Mouse (Mus musculus) midbrain, embryonic 10.5 days (tissue): ENCODE results near the gene Angptl4. TPM values are rescaled to one million over a fixed set of nuclear protein-coding genes. Genes with fewer than 3 reads are reported as not detected.
A peak's percentile ranks its signal among the peaks of the same experiment; 100 is the strongest.
"Not testable (repeated sequence)": the region's sequence is repeated elsewhere in the genome, so short reads cannot be mapped to it uniquely, and the experiment has no call there.

Source experiments
- DNase-seq: peaks from one replicate; pipeline ENCODE4 v3.0.0-alpha.2; 2017; ENCODE audit warnings: low spot score
- H3K27ac ChIP-seq: fragments of 300-500 bp; sonication (generic); replicated peaks from 2 replicates; pipeline ENCODE4 v1.5.1; 2016; ENCODE audit warnings: mild to moderate bottlenecking
- H3K27me3 ChIP-seq: fragments of 300-500 bp; sonication (generic); 2 replicates; pipeline ENCODE4 v1.6.1; 2016; ENCODE audit warnings: low read depth, mild to moderate bottlenecking; ENCODE audit not compliant: poor library complexity, severe bottlenecking
- H3K36me3 ChIP-seq: fragments of 300-500 bp; sonication (generic); 2 replicates; pipeline ENCODE4 v1.6.1; 2016; ENCODE audit warnings: mild to moderate bottlenecking, moderate library complexity
- H3K4me1 ChIP-seq: fragments of 300-500 bp; sonication (generic); 2 replicates; pipeline ENCODE4 v1.6.1; 2016
- H3K4me3 ChIP-seq: fragments of 300-500 bp; sonication (generic); 2 replicates; pipeline ENCODE4 v1.5.1; 2016; ENCODE audit warnings: mild to moderate bottlenecking, moderate library complexity
- H3K9me3 ChIP-seq: fragments of 300-500 bp; sonication (generic); replicated peaks from 2 replicates; pipeline ENCODE4 v1.6.1; 2016; ENCODE audit warnings: mild to moderate bottlenecking
- WGBS: fragments of 180-500 bp; shearing (Covaris S2); methylation state at CpG from one replicate; pipeline ENCODE4 v1.1.7; 2016; 5-methylcytosine and 5-hydroxymethylcytosine counted together
- polyA plus RNA-seq: library from polyadenylated mRNA; unstranded; fragments of >200 nt; fragmentation: Nextera tagmentation; extraction: Ambion mirVana; gene quantifications from 2 replicates; pipeline ENCODE4 v1.2.1, GENCODE M21; 2016

Gene Angptl4
- 17.7 and 20.7 TPM in 2 replicates for polyA plus RNA-seq

GRCm38 (mm10) chr17:33781124-33781977 is at the start of gene Angptl4:
Gene Angptl4, minus strand, starts transcription at chr17:33781830.
- DNase-seq: peak; percentile 74
- 2% methylated on average over 50 of the region's 50 CpGs for WGBS
- H3K4me1 ChIP-seq: peaks cover 38% of the 10 kb centered on the region
- H3K4me3 ChIP-seq: peak within 1 kb of the TSS; percentile 66
- peaks cover 16% of the 10 kb centered on the region for H3K36me3 ChIP-seq
- peak within 1 kb of the TSS; percentile 83 for H3K27ac ChIP-seq
- H3K9me3 ChIP-seq: no peaks in the 10 kb centered on the region
- H3K27me3 ChIP-seq: peaks cover 10% of the 10 kb centered on the region

GRCm38 (mm10) chr17:33829561-33829960 is 47.9 kb upstream of the Angptl4 start:
- peaks cover 13% of the 10 kb centered on the region for H3K4me1 ChIP-seq
- no peak overlapping the region for H3K27ac ChIP-seq
- peaks cover 79% of the 10 kb centered on the region for H3K36me3 ChIP-seq
- no peak for DNase-seq
- H3K9me3 ChIP-seq: no peaks in the 10 kb centered on the region
- H3K4me3 ChIP-seq: no peak overlapping the region
- WGBS: 95% methylated on average over 10 of the region's 10 CpGs
- H3K27me3 ChIP-seq: no peaks in the 10 kb centered on the region

- Histone ChIP-seq H3K4me1 (peaks cover 13% of the 10 kb centered on the region), H3K4me3 (no peak overlapping the region), H3K9me3 (no peaks in the 10 kb centered on the region), H3K36me3 (peaks cover 72% of the 10 kb centered on the region), H3K27ac (no peak overlapping the region), H3K27me3 (no peaks in the 10 kb centered on the region)
- 70% methylated on average over 2 of the region's 2 CpGs for WGBS
- DNase-seq: no peak
Observed at GRCm38 (mm10) chr17:33828892-33829291, 47.3 kb upstream of the Angptl4 start.

- Histone ChIP-seq H3K9me3 (no peaks in the 10 kb centered on the region), H3K27ac (no peak overlapping the region), H3K27me3 (no peaks in the 10 kb centered on the region), H3K4me1 (peaks cover 31% of the 10 kb centered on the region), H3K36me3 (peaks cover 70% of the 10 kb centered on the region), H3K4me3 (no peak overlapping the region)
- peak; percentile 67 for DNase-seq
- 0% methylated on average over 3 of the region's 3 CpGs for WGBS
Observed at GRCm38 (mm10) chr17:33826850-33827249, 45.2 kb upstream of the Angptl4 start.

GRCm38 (mm10) chr17:33825462-33825861 is 43.8 kb upstream of the Angptl4 start:
- WGBS: 86% methylated on average over 8 of the region's 8 CpGs
- DNase-seq: no peak
- Histone ChIP-seq H3K4me1 (peaks cover 37% of the 10 kb centered on the region), H3K36me3 (peaks cover 70% of the 10 kb centered on the region), H3K27me3 (no peaks in the 10 kb centered on the region), H3K27ac (peak overlapping the region; percentile 93; the same call in 1 of the 2 replicates), H3K4me3 (peak overlapping the region; percentile 88), H3K9me3 (no peaks in the 10 kb centered on the region)

- Histone ChIP-seq H3K36me3 (peaks cover 70% of the 10 kb centered on the region), H3K4me1 (peaks cover 37% of the 10 kb centered on the region), H3K27ac (peak overlapping the region; percentile 93), H3K4me3 (peak overlapping the region; percentile 88)
- DNase-seq, H3K27me3 ChIP-seq, H3K9me3 ChIP-seq: not testable (repeated sequence)
- WGBS: 11% methylated on average over 6 of the region's 6 CpGs
Observed at GRCm38 (mm10) chr17:33824997-33825330, 43.3 kb upstream of the Angptl4 start.

- peak; percentile 97 for DNase-seq
- Histone ChIP-seq H3K4me1 (peaks cover 39% of the 10 kb centered on the region), H3K27ac (peak within 1 kb of the TSS; percentile 93), H3K27me3 (no peaks in the 10 kb centered on the region), H3K4me3 (peak within 1 kb of the TSS; percentile 88), H3K36me3 (peaks cover 70% of the 10 kb centered on the region), H3K9me3 (no peaks in the 10 kb centered on the region)
- WGBS: under 1% methylated on average over 51 of the region's 51 CpGs
Observed at GRCm38 (mm10) chr17:33824084-33824996, 42.7 kb upstream of the Angptl4 start, which contains the start of the genes Rps28 and Ndufa7. Gene Rps28, minus strand, starts transcription at chr17:33824562. Gene Ndufa7, plus strand, starts transcription at chr17:33824572.

GRCm38 (mm10) chr17:33823171-33823570 is 41.5 kb upstream of the Angptl4 start:
- Histone ChIP-seq H3K4me1 (peaks cover 47% of the 10 kb centered on the region), H3K36me3 (peaks cover 70% of the 10 kb centered on the region), H3K27ac (peak overlapping the region; percentile 93), H3K4me3 (peak overlapping the region; percentile 88)
- not testable (repeated sequence) for H3K27me3 ChIP-seq, DNase-seq, H3K9me3 ChIP-seq
- WGBS: 86% methylated on average over 8 of the region's 8 CpGs

- 78% methylated on average over 1 of the region's 1 CpGs for WGBS
- peaks cover 54% of the 10 kb centered on the region for H3K4me1 ChIP-seq
- H3K27me3 ChIP-seq: 0 out of 2 replicates have a peak, but pooled peaks cover 4% of the 10 kb centered on the region
- DNase-seq: no peak
- no peak overlapping the region for H3K27ac ChIP-seq
- no peaks in the 10 kb centered on the region for H3K9me3 ChIP-seq
- H3K4me3 ChIP-seq: peak overlapping the region; percentile 88
- H3K36me3 ChIP-seq: peaks cover 65% of the 10 kb centered on the region
Observed at GRCm38 (mm10) chr17:33822436-33822959, 40.9 kb upstream of the Angptl4 start.

GRCm38 (mm10) chr17:33817969-33818643 is 36.5 kb upstream of the Angptl4 start:
- no peaks in the 10 kb centered on the region for H3K9me3 ChIP-seq
- 21% methylated on average over 33 of the region's 33 CpGs for WGBS
- H3K4me1 ChIP-seq: peaks cover 43% of the 10 kb centered on the region
- H3K27me3 ChIP-seq: 0 out of 2 replicates have a peak, but pooled peaks cover 4% of the 10 kb centered on the region
- DNase-seq: no peak
- peaks cover 51% of the 10 kb centered on the region for H3K36me3 ChIP-seq
- H3K4me3 ChIP-seq: peak overlapping the region; percentile 68
- peak overlapping the region; percentile 89 for H3K27ac ChIP-seq

- H3K4me1 ChIP-seq: peaks cover 35% of the 10 kb centered on the region
- H3K36me3 ChIP-seq: peaks cover 44% of the 10 kb centered on the region
- DNase-seq: peak; percentile 95
- H3K9me3 ChIP-seq: no peaks in the 10 kb centered on the region
- H3K27me3 ChIP-seq: 0 out of 2 replicates have a peak, but pooled peaks cover 4% of the 10 kb centered on the region
- WGBS: under 1% methylated on average over 89 of the region's 89 CpGs
- peak overlapping the region; percentile 68 for H3K4me3 ChIP-seq
- H3K27ac ChIP-seq: peak overlapping the region; percentile 89
Observed at GRCm38 (mm10) chr17:33817184-33817968, 35.7 kb upstream of the Angptl4 start.
